Mouse (Mus musculus): ENCODE measurements around the gene Mrpl27. TPM values are rescaled to one million over a fixed set of nuclear protein-coding genes. Genes with fewer than 3 reads are reported as not detected.
"Not testable (repeated sequence)": the region's sequence is repeated elsewhere in the genome, so short reads cannot be mapped to it uniquely, and the experiment has no call there.

The Mrpl27 gene
- total RNA-seq (2022) = 10 to 100 TPM; 43.5 to 48.0 (median 45.8) TPM

DNA sequence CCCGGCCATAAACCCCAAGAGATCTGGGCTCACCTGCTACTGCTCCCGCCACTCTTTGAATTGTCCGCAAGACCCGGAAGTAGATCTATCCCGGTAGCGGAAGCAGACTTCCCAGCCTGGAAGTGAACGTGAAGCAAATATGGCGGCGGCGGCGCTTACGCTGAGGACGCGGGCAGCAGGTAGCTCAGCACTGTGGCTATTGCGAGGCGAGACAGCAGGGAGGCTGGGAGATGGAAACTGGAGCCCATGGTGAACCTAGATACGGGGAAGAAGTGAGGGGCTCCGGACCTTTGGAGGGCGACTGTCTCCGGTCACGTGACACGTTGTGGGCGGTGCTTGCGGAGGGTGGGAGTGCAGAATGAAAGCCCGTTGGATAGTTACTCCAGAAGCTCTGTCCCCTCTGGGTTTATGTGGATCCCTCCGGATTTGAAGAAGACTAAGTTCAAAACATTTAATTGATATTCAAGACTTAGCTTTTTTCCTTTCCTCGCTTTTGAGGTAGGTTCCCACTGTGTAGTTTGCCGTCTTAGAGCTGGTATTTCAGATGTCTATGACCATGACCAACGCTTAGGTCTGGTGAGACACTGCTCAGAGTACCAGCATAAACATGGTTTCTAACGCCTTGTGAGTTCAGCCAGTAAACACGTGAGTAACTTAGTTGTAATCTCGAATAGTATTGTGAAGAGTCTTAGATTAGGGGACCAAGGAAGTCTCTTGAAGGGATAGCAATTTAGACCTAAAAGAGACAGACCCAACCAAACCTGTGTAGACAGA is at the start of gene Mrpl27, which contains the start of gene Eme1:
TSS of gene Mrpl27 (plus strand) at position 105 of the 774 bp plus-strand sequence.
TSS of gene Eme1 (minus strand) at position 302 of the 774 bp plus-strand sequence.
- DNase-seq (ENCODE audit: low spot score in 2 of 2) = peak; percentile 75 to 76

DNA sequence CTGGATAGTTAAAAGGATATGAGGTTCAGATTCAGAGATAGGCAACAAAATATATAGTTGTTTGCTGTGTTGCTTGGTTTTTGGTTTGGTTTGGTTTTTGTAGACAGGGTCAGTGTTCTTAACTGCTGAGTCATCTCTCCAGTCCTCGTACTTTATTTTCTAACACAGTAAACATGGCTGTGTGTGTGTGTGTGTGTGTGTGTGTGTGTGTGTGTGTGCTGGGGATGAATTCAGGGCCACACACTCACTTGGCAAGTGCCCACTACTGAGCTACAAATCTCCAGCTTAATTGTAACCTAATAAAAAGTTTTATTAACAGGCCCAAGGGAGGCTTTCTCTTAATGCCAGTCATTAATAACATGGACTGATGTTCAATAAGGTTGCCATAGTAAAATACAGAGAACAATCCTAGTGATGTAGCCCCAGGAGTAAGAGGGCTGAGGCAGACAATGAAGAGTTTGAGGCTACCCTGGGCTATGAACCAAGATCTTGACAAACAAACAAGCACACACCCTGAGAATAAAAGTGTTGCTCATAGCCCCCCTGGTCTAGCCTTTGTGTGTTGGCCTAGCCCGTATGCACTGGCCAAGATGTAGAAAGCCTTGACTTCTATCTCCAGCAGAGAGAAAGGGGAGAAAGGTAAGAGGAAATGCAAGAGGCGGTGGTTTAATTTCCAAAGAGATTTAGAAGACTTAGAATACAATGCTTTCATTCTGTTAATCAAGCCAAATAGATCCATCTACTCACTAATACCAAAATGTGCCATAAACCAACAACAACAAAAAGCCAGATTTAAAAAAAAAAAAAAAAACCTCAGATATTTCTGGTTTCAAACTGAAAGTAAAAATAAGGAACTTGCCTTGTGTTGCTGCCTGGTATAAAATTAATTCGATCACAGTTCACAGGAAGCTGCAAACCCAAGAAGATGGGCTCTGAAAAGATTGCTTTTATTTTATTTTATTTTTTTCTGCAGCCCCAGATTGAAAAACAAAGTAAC is 42.5 kb upstream of the Mrpl27 start:
- no peak for DNase-seq (ENCODE audit: low spot score in 2 of 2)

DNA sequence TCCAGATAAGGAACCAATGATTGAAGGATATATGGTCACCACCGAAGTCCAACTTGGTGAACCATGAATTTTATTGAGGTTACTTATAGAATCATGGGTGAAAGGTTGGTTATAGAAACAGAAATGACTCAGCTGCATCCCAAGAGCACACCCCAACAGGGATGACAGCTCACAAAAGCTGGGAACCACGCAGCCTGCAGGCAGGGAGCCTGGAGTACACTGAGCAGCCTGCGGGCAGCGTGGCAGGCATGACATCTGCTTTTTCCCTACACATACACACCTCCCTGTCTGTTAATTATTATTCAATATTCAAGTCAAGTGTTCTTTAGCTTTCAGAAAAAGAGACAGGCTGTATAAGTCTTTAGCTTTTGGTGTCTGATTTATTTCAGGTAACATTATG is 39.0 kb upstream of the Mrpl27 start:
- no peak for DNase-seq (ENCODE audit: low spot score in 2 of 2)

DNA sequence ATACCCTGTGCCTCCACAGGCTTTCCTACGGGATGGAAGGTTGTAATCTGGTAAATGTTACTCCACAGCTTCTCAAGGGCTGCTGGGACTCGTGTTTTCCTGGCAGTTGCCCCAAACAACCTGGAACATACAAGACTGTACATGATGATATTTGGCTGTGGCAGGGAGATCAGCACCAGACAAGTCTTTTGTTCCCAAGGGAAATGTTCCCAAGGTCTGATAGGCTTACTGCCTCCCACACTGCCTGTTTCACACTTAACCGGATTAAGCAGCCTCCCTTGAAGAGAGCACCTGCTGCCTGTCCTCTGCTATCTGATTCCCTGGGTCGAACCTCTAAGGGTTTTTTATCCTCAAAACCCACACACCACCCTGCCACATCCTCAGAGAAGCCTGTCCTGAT is 38.1 kb upstream of the Mrpl27 start:
- no peak for DNase-seq (ENCODE audit: low spot score in 2 of 2)

DNA sequence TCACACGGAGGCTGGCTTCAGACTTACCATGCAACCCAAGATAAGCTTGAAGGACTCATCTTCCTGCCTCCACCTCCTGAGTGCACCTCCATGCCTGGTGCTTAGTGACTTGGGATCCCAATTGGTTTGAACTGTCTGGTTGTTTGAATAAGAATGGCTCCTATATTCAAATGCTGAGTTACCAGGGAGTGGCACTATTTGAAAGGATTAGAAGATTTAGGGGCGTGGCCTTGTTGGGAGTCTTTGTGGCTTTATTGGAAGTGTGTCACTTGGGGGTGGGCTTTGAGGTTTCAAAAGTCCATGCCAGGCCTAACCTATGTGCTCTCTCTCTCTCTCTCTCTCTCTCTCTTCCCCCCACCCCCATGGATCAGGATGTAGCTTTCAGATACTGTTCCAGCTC is 35.9 kb upstream of the Mrpl27 start:
- DNase-seq (ENCODE audit: low spot score in 2 of 2) = no peak

DNA sequence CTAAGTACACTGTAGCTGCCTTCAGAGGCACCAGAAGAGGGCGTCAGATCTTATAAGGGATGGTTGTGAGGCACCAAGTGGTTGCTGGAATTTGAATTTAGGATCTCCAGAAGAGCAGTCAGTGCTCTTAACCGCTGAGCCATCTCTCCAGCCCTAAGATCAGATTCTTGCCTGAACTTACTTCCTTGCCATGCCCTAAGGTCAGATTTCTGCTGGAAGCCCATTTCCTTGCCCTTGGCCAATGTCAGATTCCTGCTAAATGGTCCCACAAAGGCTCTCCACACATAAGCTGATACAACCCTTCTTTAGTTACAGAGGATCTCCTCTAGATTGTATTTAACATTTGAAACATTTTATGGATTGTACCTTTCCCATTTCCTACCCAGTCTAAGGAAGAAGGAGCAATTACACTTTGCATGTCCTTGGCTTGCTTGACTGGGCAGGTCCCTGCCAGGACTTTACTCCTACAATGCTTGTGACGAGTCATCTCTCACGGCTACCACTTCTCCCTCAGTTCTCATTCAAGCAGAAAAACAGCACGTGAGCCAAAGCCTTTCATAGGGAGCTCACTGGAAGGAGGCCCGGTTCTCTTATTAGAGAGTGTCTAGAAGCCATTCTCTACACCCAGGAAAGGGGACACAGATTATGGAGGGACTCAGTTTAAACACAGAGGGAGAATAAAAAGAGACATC is 32.7 kb upstream of the Mrpl27 start:
- DNase-seq (ENCODE audit: low spot score in 2 of 2) = no peak

DNA sequence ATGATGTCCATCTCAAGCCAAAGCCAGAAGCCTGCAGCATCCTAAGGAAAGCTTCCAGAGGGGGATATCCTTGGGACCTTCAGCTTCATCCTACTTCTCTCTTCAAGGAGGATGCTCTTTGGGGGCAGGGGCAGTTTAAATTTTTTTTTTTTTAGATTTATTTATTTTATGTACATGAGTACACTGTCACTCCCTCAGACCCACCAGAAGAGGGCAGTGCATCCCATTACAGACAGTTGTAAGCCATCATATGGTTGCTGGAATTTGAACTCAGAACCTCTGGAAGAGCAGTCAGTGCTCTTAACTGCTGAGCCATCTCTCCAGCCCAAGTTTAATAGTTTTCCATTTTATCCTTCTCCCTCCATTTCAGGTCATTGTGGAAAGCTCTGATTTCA is 32.1 kb upstream of the Mrpl27 start:
- no peak for DNase-seq (ENCODE audit: low spot score in 2 of 2)

DNA sequence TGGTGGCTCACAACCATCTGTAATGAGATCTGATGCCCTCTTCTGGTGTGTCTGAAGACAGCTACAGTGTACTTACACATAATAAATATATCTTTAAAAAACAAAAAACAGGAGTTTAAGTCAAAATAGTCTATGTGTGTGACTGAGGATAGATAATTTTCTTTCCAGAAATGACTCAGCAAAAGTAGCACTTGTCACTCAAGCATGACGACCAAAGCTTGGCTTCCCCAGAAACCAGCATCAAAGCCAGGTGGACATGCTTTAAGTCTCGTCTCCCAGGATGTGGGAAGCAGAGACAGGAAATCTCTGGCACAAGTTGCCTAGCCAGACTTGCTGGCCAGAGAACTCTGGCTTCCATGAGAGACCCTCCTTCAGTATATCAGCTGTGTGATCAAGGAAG is 31.4 kb upstream of the Mrpl27 start:
- DNase-seq (ENCODE audit: low spot score in 2 of 2) = no peak

DNA sequence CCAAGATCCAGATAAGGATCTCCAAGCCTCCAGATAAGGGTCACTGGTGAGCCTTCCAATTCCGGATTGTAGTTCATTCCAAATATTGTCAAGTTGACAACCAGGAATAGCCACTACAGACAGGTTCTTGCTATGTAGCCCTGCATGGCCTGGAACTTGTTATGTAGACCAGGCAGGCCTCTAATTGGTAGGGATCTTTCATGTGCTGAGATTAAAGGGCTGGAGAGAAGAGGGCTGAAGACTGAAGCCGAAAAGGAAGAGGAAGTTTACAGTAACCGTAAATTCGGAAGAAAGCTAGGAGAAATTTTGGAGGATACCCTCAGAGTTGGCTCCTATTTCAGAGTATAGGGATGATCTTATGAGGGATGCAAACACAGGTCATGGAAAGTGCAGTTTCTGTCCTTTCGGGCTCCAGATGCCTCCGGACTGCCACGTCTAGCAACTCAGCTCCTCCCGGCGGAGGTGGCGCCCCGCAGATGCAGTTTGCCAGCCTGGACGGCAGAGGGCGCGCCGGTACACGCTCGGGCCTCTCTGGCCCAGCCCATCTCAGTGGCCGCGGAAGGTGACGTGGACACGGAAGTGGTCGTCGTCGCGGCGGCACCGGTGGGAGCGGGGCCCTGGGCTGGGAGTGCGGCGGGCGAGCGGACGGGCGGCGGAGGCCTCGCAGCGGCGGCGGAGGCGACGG is 24.2 kb upstream of the Mrpl27 start, which contains the start of gene Lrrc59:
TSS of gene Lrrc59 (plus strand) at position 569 of the 685 bp plus-strand sequence.
- DNase-seq (ENCODE audit: low spot score in 2 of 2) = peak; percentile 86 to 89

DNA sequence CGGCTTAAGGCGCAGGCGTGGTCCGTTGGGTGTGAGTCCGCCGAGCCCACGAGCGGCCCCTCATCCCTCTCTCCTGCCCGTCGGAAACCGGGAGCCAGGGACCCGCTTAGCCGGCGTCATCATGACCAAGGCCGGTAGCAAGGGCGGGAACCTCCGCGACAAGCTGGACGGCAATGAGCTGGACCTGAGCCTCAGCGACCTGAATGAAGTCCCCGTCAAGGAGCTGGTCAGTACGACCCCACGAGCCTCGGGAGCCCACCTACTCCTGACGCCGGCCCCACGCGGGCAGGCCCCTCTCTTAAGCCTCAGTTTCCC is 23.7 kb upstream of the Mrpl27 start:
- no peak for DNase-seq (ENCODE audit: low spot score in 2 of 2)

DNA sequence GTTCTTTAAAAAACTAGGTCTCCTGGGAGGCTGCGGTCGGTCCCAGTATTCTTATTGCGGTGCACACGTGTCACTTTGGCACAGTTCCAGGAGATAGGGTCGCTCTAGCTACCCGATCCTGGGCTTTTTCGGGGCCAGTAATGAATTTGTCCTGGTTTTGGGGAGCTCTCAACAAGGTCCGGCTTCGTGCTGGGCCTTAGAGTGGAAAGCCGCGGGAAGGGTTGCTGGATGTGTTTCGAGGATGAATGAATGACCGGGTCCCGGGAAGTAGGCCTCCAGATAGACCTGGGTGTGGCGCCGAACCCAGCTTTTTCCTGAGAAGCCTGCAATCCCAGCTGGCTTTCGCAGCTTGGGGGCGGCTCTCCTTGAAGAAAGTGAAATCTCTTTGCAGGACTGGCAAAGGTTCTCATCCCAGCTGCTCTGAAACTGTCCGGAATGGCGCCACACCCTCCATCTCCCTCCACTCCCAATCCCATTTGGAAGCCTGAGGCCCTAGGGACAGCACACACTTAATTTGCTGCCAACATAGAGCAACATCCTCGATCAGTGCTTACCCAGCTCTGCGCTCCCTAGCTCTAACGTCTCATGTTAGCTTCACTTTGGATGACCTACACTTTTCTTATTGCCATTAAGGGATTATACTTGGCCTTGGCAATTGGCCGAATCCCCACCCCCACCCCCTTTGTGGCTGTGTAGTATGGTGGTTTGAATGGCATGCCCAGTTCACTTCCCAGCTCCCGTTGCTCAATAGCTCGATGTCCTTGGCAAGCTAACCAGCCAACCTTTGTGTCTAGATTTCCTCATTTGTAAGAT is 23.2 kb upstream of the Mrpl27 start:
- peak; percentile 15 to 33 for DNase-seq (ENCODE audit: low spot score in 2 of 2)

DNA sequence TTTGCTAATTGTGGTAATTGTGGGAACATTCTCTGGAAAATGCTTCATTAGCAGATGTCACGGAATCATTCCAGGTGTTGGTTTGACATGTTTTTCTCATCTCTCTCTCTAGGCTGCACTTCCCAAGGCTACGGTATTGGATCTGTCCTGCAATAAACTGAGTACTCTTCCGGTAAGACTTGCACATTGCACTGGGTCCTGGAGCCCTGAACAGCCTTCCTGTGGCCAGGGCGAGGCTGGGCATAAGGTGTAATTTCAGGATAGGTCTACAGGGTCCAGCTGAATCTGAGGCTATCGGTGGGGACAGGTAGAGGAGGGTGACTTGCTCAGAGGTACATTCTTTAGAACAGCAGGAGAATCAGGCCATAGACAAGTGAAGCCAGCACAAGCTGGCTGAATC is 21.6 kb upstream of the Mrpl27 start:
- DNase-seq (ENCODE audit: low spot score in 2 of 2) = no peak

DNA sequence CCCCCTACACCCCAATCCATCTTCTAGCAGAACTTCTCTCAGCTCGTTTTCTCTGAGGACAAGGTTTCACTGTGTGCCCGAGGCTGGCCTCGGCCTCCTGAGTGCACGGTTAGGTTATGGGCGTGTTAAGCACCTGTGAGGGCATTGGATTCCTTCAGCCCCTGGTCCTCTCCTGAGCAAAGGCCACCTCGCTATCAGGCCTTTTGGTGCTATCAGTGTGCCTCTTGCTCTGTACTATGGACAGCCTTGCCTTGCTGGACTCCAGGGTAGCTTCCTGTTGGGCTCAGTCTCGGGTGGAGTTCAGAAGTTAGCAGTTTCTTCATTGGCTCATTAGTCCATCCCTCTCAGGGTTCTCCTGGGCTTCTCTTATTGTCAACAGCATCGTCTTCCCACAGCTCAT is 20.6 kb upstream of the Mrpl27 start:
- DNase-seq (ENCODE audit: low spot score in 2 of 2) = no peak

DNA sequence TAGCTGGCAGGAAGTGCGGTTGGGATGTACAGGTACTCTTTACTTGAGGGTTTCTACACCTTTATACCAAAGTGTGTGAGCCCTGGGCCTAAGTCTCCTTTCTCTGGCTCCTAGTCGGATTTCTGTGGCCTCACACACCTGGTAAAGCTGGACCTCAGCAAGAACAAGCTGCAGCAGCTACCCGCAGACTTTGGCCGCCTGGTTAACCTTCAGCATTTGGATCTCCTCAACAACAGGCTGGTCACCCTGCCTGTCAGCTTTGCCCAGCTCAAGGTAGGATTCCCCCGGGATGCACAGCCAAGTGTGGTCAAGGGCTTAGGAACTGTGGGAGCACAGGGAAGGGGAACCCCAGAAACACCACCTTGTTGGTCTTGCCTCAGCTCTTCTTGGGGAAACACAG is 19.1 kb upstream of the Mrpl27 start:
- DNase-seq (ENCODE audit: low spot score in 2 of 2) = no peak

DNA sequence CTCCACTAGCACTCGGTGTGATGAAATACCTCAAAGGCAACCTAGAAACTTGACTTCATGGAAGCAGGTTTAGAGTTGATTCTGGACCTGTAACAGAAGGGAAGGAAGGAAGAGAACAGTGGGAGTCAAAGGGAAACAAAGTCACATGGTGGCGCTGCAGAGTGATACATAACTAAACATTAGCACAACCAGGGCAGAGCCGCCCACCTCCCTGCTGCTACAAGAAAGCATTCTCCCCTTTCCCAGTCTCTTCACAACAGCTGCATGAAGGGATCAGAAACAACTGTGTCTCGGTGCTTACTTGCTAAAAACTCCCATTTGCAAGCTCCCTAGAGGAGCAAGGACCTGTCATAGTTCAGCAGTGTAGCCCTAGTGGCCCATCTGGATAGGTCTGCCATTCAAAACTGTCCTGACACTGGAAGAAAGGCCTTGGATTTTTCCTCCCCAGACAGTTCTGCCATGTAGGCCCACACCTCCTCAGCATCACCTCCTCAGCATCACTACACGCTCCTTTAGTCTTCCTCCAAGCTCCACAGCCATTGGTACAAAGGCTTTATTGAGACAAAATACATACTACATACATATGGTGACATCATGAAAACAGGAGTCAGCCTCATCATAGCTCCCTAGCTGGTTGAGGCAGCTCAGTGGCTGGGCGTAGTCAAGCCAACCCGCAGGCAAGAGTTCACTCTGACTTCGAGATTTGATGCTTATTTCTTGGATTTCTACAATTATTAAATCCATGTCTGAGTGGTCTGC is 8.9 kb upstream of the Mrpl27 start:
- DNase-seq (ENCODE audit: low spot score in 2 of 2) = no peak

DNA sequence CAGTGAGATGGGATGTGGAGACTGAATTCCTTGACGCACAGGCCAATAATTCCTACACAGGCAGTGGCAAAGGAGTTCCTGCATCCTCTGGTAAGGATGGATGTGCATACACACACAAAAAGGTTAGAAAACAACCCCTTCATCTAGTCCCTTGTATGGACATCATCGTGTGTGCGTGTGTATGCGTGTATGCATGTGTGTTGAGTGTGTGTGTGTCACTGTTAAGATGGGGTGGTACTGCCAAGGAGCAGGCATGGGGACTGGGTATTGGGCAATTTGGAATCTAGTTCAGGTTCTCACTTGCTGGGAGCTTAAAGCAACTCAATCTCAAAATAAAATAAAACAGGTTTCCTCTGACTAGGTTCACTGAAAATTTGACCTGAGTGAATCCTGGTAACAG is 7.1 kb upstream of the Mrpl27 start:
- DNase-seq (ENCODE audit: low spot score in 2 of 2) = no peak

DNA sequence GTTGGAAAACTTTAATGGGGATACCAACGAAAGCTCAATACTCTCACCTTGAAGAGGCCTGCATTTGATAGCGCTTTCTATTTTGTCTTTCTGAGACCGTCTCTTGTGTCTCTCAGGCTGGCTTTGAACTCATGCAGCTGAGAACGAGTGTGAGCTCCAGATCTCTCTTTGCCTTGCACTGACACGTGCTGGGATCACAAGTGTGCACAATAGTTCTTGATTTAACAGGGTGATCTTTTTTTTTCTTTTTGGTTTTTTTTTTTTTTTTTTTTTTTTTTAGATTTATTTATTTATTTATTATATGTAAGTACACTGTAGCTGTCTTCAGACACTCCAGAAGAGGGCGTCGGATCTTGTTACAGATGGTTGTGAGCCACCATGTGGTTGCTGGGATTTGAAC is 2.3 kb upstream of the Mrpl27 start:
- DNase-seq (ENCODE audit: low spot score in 2 of 2) = not testable (repeated sequence)

DNA sequence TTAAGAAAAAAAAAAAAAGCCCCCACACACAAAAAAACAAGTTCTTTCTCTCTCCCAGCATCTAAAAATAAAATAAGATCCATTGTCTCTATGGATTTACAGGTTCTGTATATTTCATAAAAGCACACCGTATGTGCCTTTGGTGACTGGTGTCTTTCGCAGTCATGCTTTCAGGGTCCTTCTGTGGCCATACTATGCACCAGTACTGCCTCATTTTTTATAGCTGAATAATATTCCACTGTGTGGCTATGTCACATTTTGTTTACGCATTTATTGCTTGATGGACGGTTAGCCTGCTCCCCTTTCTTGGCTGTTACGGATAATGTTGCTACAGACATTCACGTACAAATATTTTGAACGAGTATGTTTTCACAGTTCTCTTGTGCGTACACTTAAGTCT is 594 bp upstream of the Mrpl27 start:
- no peak for DNase-seq (ENCODE audit: low spot score in 2 of 2)

DNA sequence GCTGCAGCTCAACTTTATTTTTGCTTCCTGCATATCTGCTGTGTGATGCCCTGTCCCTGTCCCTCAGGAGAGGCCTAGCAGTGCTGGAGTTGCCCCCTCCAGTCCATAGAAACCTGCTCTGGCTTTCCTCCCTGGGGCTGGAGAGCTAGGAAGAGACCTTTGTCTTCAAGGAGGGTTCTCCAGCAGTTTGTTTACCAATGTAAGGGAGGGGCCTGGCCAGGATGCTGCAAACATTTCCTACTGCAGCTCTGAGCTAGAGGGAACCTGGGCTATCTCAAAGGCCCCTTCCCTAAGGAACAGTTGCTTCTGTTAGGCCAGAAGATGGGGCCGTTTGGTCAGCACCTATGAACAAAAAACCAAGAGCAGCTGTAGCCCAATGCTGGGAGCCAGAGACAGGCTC is 7.8 kb downstream of the Mrpl27 start:
- DNase-seq (ENCODE audit: low spot score in 2 of 2) = no peak

DNA sequence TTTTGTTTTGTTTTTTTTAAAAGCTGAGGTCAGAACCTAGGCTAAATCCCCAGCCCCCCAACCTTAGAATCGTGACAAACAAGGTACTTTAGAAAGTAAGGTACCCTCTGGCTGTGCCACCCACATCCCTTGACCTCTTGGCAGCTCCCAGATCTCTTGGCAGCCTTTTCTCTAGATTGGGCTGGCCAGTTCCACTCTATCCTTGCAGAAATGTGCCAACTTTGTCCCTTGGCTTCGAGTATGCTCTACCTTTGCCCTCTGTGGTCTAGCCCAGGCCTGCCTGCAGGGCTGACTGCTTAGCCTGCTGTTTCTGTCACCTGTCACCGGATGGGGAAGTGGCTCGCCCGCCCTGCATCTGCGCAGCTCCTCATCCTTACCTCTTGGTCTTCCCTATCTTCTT is 11.7 kb downstream of the Mrpl27 start:
- DNase-seq (ENCODE audit: low spot score in 2 of 2) = no peak

Measured in gastrocnemius, adult 8-10 months (tissue).